Mouse (Mus musculus) lung, embryonic 16.5 days (tissue): ENCODE data around the gene Gm45711. TPM values are rescaled to one million over a fixed set of nuclear protein-coding genes. Genes with fewer than 3 reads are reported as not detected.
"Not testable (repeated sequence)": the region's sequence is repeated elsewhere in the genome, so short reads cannot be mapped to it uniquely, and the experiment has no call there.

Experiments
- ATAC-seq: fragments of 200-750 bp; cut with Nextera tagmentation; 2 replicates; pipeline ENCODE4 v1.8.0; 2017; ENCODE audit warnings: low read depth, mild to moderate bottlenecking, moderate library complexity
- H3K27ac ChIP-seq: fragments of 300-500 bp; sonication (generic); 2 replicates; pipeline ENCODE4 v1.5.1; 2014; ENCODE audit warnings: mild to moderate bottlenecking, control low read depth, low read length
- H3K27me3 ChIP-seq: fragments of 300-500 bp; sonication (generic); 2 replicates; pipeline ENCODE4 v1.6.1; 2014; ENCODE audit warnings: low read depth, low read length, mixed read lengths; ENCODE audit not compliant: control insufficient read depth, insufficient read depth
- H3K36me3 ChIP-seq: fragments of 300-500 bp; sonication (generic); 2 replicates; pipeline ENCODE4 v1.6.1; 2014; ENCODE audit warnings: low read length; ENCODE audit not compliant: control insufficient read depth, insufficient read depth
- H3K4me1 ChIP-seq: fragments of 300-500 bp; sonication (generic); replicated peaks from 2 replicates; pipeline ENCODE4 v1.6.1; 2014; ENCODE audit warnings: low read length, mixed read lengths; ENCODE audit not compliant: control insufficient read depth, insufficient read depth
- H3K4me2 ChIP-seq: fragments of 300-500 bp; sonication (generic); 2 replicates; pipeline ENCODE4 v1.6.1; 2014; ENCODE audit warnings: low read depth, low read length, control low read depth
- H3K4me3 ChIP-seq: fragments of 300-500 bp; sonication (generic); 2 replicates; pipeline ENCODE4 v1.5.1; 2014; ENCODE audit warnings: mild to moderate bottlenecking, low read length, control low read depth
- H3K9ac ChIP-seq: fragments of 300-500 bp; sonication (generic); 2 replicates; pipeline ENCODE4 v1.6.1; 2014; ENCODE audit warnings: low read length, control low read depth
- H3K9me3 ChIP-seq: fragments of 300-500 bp; sonication (generic); 2 replicates; pipeline ENCODE4 v1.6.1; 2016; ENCODE audit warnings: low read length; ENCODE audit not compliant: control insufficient read depth
- WGBS: fragments of 180-500 bp; shearing (Covaris S2); extraction: QIAGEN DNeasy Blood & Tissue Kit; methylation state at CpG from one replicate; pipeline ENCODE4 v1.1.7; 2014; 5-methylcytosine and 5-hydroxymethylcytosine counted together
- polyA plus RNA-seq: library from polyadenylated mRNA; unstranded; fragments of >200 nt; fragmentation: Nextera tagmentation; extraction: Ambion mirVana; gene quantifications from 2 replicates; pipeline ENCODE4 v1.2.1, GENCODE M21; 2015

Gene Gm45711
- polyA plus RNA-seq, 1 experiment from 2014 or later: not detected

GRCm38 (mm10) chr8:104301577-104301976 lies 8.3 kb downstream of the Gm45711 start:
- not testable (repeated sequence) for H3K9me3 ChIP-seq, H3K27ac ChIP-seq, H3K36me3 ChIP-seq, H3K4me3 ChIP-seq, H3K9ac ChIP-seq, ATAC-seq, H3K27me3 ChIP-seq, H3K4me1 ChIP-seq, H3K4me2 ChIP-seq
- WGBS: 17% methylated on average over 3 of the region's 3 CpGs

GRCm38 (mm10) chr8:104294396-104294795 lies 15.5 kb downstream of the Gm45711 start:
- ATAC-seq: no peak
- WGBS: 89% methylated on average over 1 of the region's 1 CpGs

GRCm38 (mm10) chr8:104293081-104293480 lies 16.8 kb downstream of the Gm45711 start, which contains the start of gene Cmtm2a:
TSS of gene Cmtm2a (minus strand) at chr8:104293181.
- ATAC-seq, H3K9me3 ChIP-seq, H3K27me3 ChIP-seq, H3K9ac ChIP-seq, H3K27ac ChIP-seq, H3K36me3 ChIP-seq, H3K4me1 ChIP-seq, H3K4me2 ChIP-seq, H3K4me3 ChIP-seq: not testable (repeated sequence)
- 80% methylated on average over 11 of the region's 12 CpGs for WGBS

More at GRCm38 (mm10) chr8:104294396-104294795, 15.5 kb downstream of the Gm45711 start:
- Histone ChIP-seq H3K36me3 (no peaks in the 10 kb centered on the region), H3K27me3 (no peaks in the 10 kb centered on the region), H3K4me1 (no peaks in the 10 kb centered on the region), H3K4me2 (no peak overlapping the region), H3K9ac (no peak overlapping the region), H3K27ac (no peak overlapping the region), H3K9me3 (no peaks in the 10 kb centered on the region), H3K4me3 (no peak overlapping the region)

GRCm38 (mm10) chr8:104268937-104269440 lies 40.9 kb downstream of the Gm45711 start:
- ATAC-seq: no peak
- WGBS: 82% methylated on average over 6 of the region's 6 CpGs
- H3K4me1 ChIP-seq: no peaks in the 10 kb centered on the region
- H3K27ac ChIP-seq: no peak overlapping the region
- no peaks in the 10 kb centered on the region for H3K36me3 ChIP-seq
- no peak overlapping the region for H3K9ac ChIP-seq
- H3K4me3 ChIP-seq: no peak overlapping the region
- H3K27me3 ChIP-seq: no peaks in the 10 kb centered on the region
- no peak overlapping the region for H3K4me2 ChIP-seq
- no peaks in the 10 kb centered on the region for H3K9me3 ChIP-seq

GRCm38 (mm10) chr8:104268368-104268767 lies 41.5 kb downstream of the Gm45711 start:
- Histone ChIP-seq H3K4me3 (no peak overlapping the region), H3K27ac (no peak overlapping the region), H3K27me3 (no peaks in the 10 kb centered on the region), H3K9ac (no peak overlapping the region), H3K4me2 (no peak overlapping the region), H3K9me3 (no peaks in the 10 kb centered on the region), H3K36me3 (no peaks in the 10 kb centered on the region), H3K4me1 (no peaks in the 10 kb centered on the region)
- no peak for ATAC-seq

GRCm38 (mm10) chr8:104264271-104264935 lies 45.5 kb downstream of the Gm45711 start:
- ATAC-seq: not testable (repeated sequence)

GRCm38 (mm10) chr8:104261802-104262201 lies 48.1 kb downstream of the Gm45711 start:
- not testable (repeated sequence) for H3K27me3 ChIP-seq, H3K4me1 ChIP-seq, H3K27ac ChIP-seq, H3K9me3 ChIP-seq, H3K4me2 ChIP-seq, H3K4me3 ChIP-seq, H3K9ac ChIP-seq, ATAC-seq
- 92% methylated on average over 5 of the region's 5 CpGs for WGBS
- H3K36me3 ChIP-seq: peaks cover 17% of the 10 kb centered on the region

More at GRCm38 (mm10) chr8:104264271-104264935, 45.5 kb downstream of the Gm45711 start:
- H3K9me3 ChIP-seq, H3K4me2 ChIP-seq, H3K36me3 ChIP-seq, H3K27ac ChIP-seq, H3K27me3 ChIP-seq, H3K4me3 ChIP-seq, H3K9ac ChIP-seq, H3K4me1 ChIP-seq: not testable (repeated sequence)
- WGBS: 95% methylated on average over 22 of the region's 22 CpGs

- ATAC-seq: no peak
Measured at GRCm38 (mm10) chr8:104253016-104253415, 56.9 kb downstream of the Gm45711 start.

GRCm38 (mm10) chr8:104251461-104251860 lies 58.4 kb downstream of the Gm45711 start:
- WGBS: 0% methylated on average over 7 of the region's 7 CpGs
- Histone ChIP-seq H3K4me2 (peak overlapping the region; percentile 55), H3K27me3 (no peaks in the 10 kb centered on the region), H3K27ac (peak overlapping the region; percentile 92), H3K9ac (peak overlapping the region; percentile 84), H3K36me3 (no peaks in the 10 kb centered on the region), H3K4me1 (peaks cover 10% of the 10 kb centered on the region), H3K9me3 (no peaks in the 10 kb centered on the region), H3K4me3 (peak overlapping the region; percentile 82)
- peak; percentile 7; the same call in 1 of the 2 replicates for ATAC-seq

More at GRCm38 (mm10) chr8:104253016-104253415, 56.9 kb downstream of the Gm45711 start:
- Histone ChIP-seq H3K4me3 (no peak overlapping the region), H3K9me3 (no peaks in the 10 kb centered on the region), H3K4me1 (peaks cover 6% of the 10 kb centered on the region), H3K4me2 (no peak overlapping the region), H3K27ac (no peak overlapping the region), H3K36me3 (peaks cover 3% of the 10 kb centered on the region), H3K9ac (no peak overlapping the region), H3K27me3 (no peaks in the 10 kb centered on the region)
- 78% methylated on average over 3 of the region's 3 CpGs for WGBS
